Mouse (Mus musculus): ENCODE measurements around the gene Atp6v0a4.

Gene Atp6v0a4

GRCm38 (mm10) chr6:38124207-38124835 lies at the start of gene Atp6v0a4:
Atp6v0a4 (minus strand) TSS chr6:38124586.
- in situ Hi-C loops (cut with MboI; ENCODE audit: low pct_unique_long_range_greater_than_20kb in 1 of 2, low sequenced_read_pairs in 2 of 2, unreplicated experiment in 1 of 2): no loop called here

GRCm38 (mm10) chr6:38165385-38165784 lies 41.0 kb upstream of the Atp6v0a4 start:
- in situ Hi-C loops (cut with MboI; ENCODE audit: low pct_unique_long_range_greater_than_20kb in 1 of 2, low sequenced_read_pairs in 2 of 2, unreplicated experiment in 1 of 2): no loop called here

- in situ Hi-C loops (cut with MboI; ENCODE audit: low pct_unique_long_range_greater_than_20kb in 1 of 2, low sequenced_read_pairs in 2 of 2, unreplicated experiment in 1 of 2): no loop called here
Observed at GRCm38 (mm10) chr6:38164705-38165104, 40.3 kb upstream of the Atp6v0a4 start.

GRCm38 (mm10) chr6:38162825-38163504 lies 38.6 kb upstream of the Atp6v0a4 start:
- in situ Hi-C loops (cut with MboI; ENCODE audit: low pct_unique_long_range_greater_than_20kb in 1 of 2, low sequenced_read_pairs in 2 of 2, unreplicated experiment in 1 of 2): no loop called here

- in situ Hi-C loops (cut with MboI; ENCODE audit: low pct_unique_long_range_greater_than_20kb in 1 of 2, low sequenced_read_pairs in 2 of 2, unreplicated experiment in 1 of 2): no loop called here
Observed at GRCm38 (mm10) chr6:38160556-38160955, 36.2 kb upstream of the Atp6v0a4 start.

- in situ Hi-C loops (cut with MboI; ENCODE audit: low pct_unique_long_range_greater_than_20kb in 1 of 2, low sequenced_read_pairs in 2 of 2, unreplicated experiment in 1 of 2): no loop called here
Observed at GRCm38 (mm10) chr6:38160102-38160501, 35.7 kb upstream of the Atp6v0a4 start.

GRCm38 (mm10) chr6:38159576-38159975 lies 35.2 kb upstream of the Atp6v0a4 start:
- in situ Hi-C loops (cut with MboI; ENCODE audit: low pct_unique_long_range_greater_than_20kb in 1 of 2, low sequenced_read_pairs in 2 of 2, unreplicated experiment in 1 of 2): loop anchor here in 1 of 2 experiments (5.0 kb wide), 1 partner anchor 103 kb away; no protein-coding TSS in a partner anchor

GRCm38 (mm10) chr6:38157925-38158324 lies 33.5 kb upstream of the Atp6v0a4 start:
- in situ Hi-C loops (cut with MboI; ENCODE audit: low pct_unique_long_range_greater_than_20kb in 1 of 2, low sequenced_read_pairs in 2 of 2, unreplicated experiment in 1 of 2): loop anchor here in 1 of 2 experiments (5.0 kb wide), 1 partner anchor 104 kb away; no protein-coding TSS in a partner anchor

GRCm38 (mm10) chr6:38156204-38156603 lies 31.8 kb upstream of the Atp6v0a4 start:
- in situ Hi-C loops (cut with MboI; ENCODE audit: low pct_unique_long_range_greater_than_20kb in 1 of 2, low sequenced_read_pairs in 2 of 2, unreplicated experiment in 1 of 2): loop anchor here in 1 of 2 experiments (5.0 kb wide), 1 partner anchor 106 kb away; no protein-coding TSS in a partner anchor

- in situ Hi-C loops (cut with MboI; ENCODE audit: low pct_unique_long_range_greater_than_20kb in 1 of 2, low sequenced_read_pairs in 2 of 2, unreplicated experiment in 1 of 2): no loop called here
Observed at GRCm38 (mm10) chr6:38152305-38152704, 27.9 kb upstream of the Atp6v0a4 start.

GRCm38 (mm10) chr6:38149483-38149882 lies 25.1 kb upstream of the Atp6v0a4 start:
- in situ Hi-C loops (cut with MboI; ENCODE audit: low pct_unique_long_range_greater_than_20kb in 1 of 2, low sequenced_read_pairs in 2 of 2, unreplicated experiment in 1 of 2): no loop called here

- in situ Hi-C loops (cut with MboI; ENCODE audit: low pct_unique_long_range_greater_than_20kb in 1 of 2, low sequenced_read_pairs in 2 of 2, unreplicated experiment in 1 of 2): no loop called here
Observed at GRCm38 (mm10) chr6:38148626-38149025, 24.2 kb upstream of the Atp6v0a4 start.

- in situ Hi-C loops (cut with MboI; ENCODE audit: low pct_unique_long_range_greater_than_20kb in 1 of 2, low sequenced_read_pairs in 2 of 2, unreplicated experiment in 1 of 2): no loop called here
Observed at GRCm38 (mm10) chr6:38147301-38147700, 22.9 kb upstream of the Atp6v0a4 start.

GRCm38 (mm10) chr6:38145463-38146065 lies 21.2 kb upstream of the Atp6v0a4 start:
- in situ Hi-C loops (cut with MboI; ENCODE audit: low pct_unique_long_range_greater_than_20kb in 1 of 2, low sequenced_read_pairs in 2 of 2, unreplicated experiment in 1 of 2): no loop called here

- in situ Hi-C loops (cut with MboI; ENCODE audit: low pct_unique_long_range_greater_than_20kb in 1 of 2, low sequenced_read_pairs in 2 of 2, unreplicated experiment in 1 of 2): no loop called here
Observed at GRCm38 (mm10) chr6:38144161-38144998, 20.0 kb upstream of the Atp6v0a4 start.

- in situ Hi-C loops (cut with MboI; ENCODE audit: low pct_unique_long_range_greater_than_20kb in 1 of 2, low sequenced_read_pairs in 2 of 2, unreplicated experiment in 1 of 2): no loop called here
Observed at GRCm38 (mm10) chr6:38140402-38140801, 16.0 kb upstream of the Atp6v0a4 start.

GRCm38 (mm10) chr6:38139086-38139485 lies 14.7 kb upstream of the Atp6v0a4 start:
- in situ Hi-C loops (cut with MboI; ENCODE audit: low pct_unique_long_range_greater_than_20kb in 1 of 2, low sequenced_read_pairs in 2 of 2, unreplicated experiment in 1 of 2): no loop called here

GRCm38 (mm10) chr6:38134806-38135559 lies 10.6 kb upstream of the Atp6v0a4 start:
- in situ Hi-C loops (cut with MboI; ENCODE audit: low pct_unique_long_range_greater_than_20kb in 1 of 2, low sequenced_read_pairs in 2 of 2, unreplicated experiment in 1 of 2): no loop called here
